Mouse (Mus musculus) forebrain, embryonic 13.5 days (tissue): Measurements from ENCODE around the gene Zfyve9. TPM values are rescaled to one million over a fixed set of nuclear protein-coding genes. Genes with fewer than 3 reads are reported as not detected.

ENCODE experiments used
- ATAC-seq: fragments of 200-750 bp; cut with Nextera tagmentation; 2 replicates; pipeline ENCODE4 v1.8.0; 2017
- H3K27ac ChIP-seq: fragments of 300-500 bp; sonication (generic); 2 replicates; pipeline ENCODE4 v1.5.1; 2015; ENCODE audit warnings: inconsistent platforms, mild to moderate bottlenecking, moderate library complexity
- H3K27me3 ChIP-seq: fragments of 300-500 bp; sonication (generic); 2 replicates; pipeline ENCODE4 v1.6.1; 2015; ENCODE audit warnings: mild to moderate bottlenecking, inconsistent platforms
- H3K36me3 ChIP-seq: fragments of 300-500 bp; sonication (generic); 2 replicates; pipeline ENCODE4 v1.6.1; 2015; ENCODE audit warnings: mild to moderate bottlenecking, inconsistent platforms; ENCODE audit not compliant: poor library complexity, severe bottlenecking
- H3K4me1 ChIP-seq: fragments of 300-500 bp; sonication (generic); 2 replicates; pipeline ENCODE4 v1.6.1; 2015; ENCODE audit warnings: inconsistent platforms
- H3K4me2 ChIP-seq: fragments of 300-500 bp; sonication (generic); 2 replicates; pipeline ENCODE4 v1.6.1; 2015; ENCODE audit warnings: inconsistent platforms, mild to moderate bottlenecking, moderate library complexity
- H3K4me3 ChIP-seq: fragments of 300-500 bp; sonication (generic); 2 replicates; pipeline ENCODE4 v1.5.1; 2015; ENCODE audit warnings: mild to moderate bottlenecking, inconsistent platforms
- H3K9ac ChIP-seq: fragments of 300-500 bp; sonication (generic); 2 replicates; pipeline ENCODE4 v1.6.1; 2015; ENCODE audit warnings: mild to moderate bottlenecking, inconsistent platforms
- H3K9me3 ChIP-seq: fragments of 300-500 bp; sonication (generic); replicated peaks from 2 replicates; pipeline ENCODE4 v1.6.1; 2016; ENCODE audit warnings: inconsistent platforms
- WGBS: fragments of 180-500 bp; shearing (Covaris S2); methylation state at CpG from one replicate; pipeline ENCODE4 v1.1.7; 2015; 5-methylcytosine and 5-hydroxymethylcytosine counted together
- polyA plus RNA-seq: library from polyadenylated mRNA; unstranded; fragments of >200 nt; fragmentation: Nextera tagmentation; extraction: Ambion mirVana; gene quantifications from 2 replicates; pipeline ENCODE4 v1.2.1, GENCODE M21; 2015

The Zfyve9 gene
- polyA plus RNA-seq, 1 experiment from 2014 or later, result 5.4 TPM

DNA sequence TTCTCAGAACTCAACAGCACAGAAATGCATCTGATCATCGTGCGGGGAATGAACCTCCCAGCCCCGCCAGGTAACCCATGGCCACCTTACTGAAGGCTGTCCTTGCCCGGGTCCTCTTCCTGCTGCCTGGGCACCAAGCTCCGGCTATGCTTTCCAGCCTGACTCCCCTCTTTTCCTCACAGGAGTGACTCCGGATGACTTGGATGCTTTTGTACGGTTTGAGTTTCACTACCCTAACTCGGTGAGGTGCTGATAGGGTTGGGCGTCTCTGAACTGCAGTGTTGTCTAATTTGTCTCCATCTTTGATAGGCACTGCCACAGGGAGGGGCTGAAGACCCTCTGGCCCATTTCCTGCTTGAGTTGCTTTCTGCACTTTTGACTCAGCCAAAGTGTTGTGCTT lies 150.5 kb downstream of the Zfyve9 start:
- Histone ChIP-seq H3K27ac (no peak overlapping the region), H3K9ac (no peak overlapping the region), H3K4me2 (no peak overlapping the region), H3K9me3 (no peaks in the 10 kb centered on the region), H3K4me3 (no peak overlapping the region), H3K4me1 (no peaks in the 10 kb centered on the region), H3K27me3 (no peaks in the 10 kb centered on the region), H3K36me3 (peaks cover 97% of the 10 kb centered on the region)
- no peak for ATAC-seq
- WGBS, result 92% methylated on average over 9 of the region's 9 CpGs

DNA sequence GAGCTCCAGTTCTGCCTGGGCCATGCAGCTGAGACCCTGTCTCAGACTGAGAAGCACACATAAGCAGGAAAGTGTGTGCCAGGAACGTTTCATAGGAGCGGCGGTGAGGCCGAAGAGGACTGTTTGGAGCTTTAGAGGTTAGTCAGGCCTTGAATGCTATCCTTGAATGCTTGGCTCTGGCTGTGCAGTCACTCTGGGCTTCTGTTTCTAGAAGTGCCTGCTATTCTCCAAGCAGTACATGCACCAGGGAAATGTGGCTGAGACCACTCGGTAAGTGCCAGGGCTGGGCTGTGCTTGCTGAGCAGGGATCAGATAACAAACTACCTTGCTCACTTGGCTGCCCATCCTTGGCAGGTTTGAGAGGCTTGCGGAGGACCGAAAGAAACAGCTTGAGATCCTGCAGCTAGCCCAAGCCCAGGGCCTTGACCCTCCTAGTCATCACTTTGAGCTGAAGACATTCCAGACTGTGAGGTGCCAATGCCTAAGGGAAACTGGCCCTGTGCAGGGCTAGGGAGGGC lies 151.2 kb downstream of the Zfyve9 start:
- H3K4me2 ChIP-seq, result no peak overlapping the region
- ATAC-seq, result no peak
- WGBS, result 84% methylated on average over 7 of the region's 7 CpGs
- H3K9me3 ChIP-seq, result no peaks in the 10 kb centered on the region
- H3K36me3 ChIP-seq, result peaks cover 96% of the 10 kb centered on the region
- H3K4me3 ChIP-seq, result no peak overlapping the region
- H3K4me1 ChIP-seq, result no peaks in the 10 kb centered on the region
- H3K27ac ChIP-seq, result no peak overlapping the region
- no peak overlapping the region for H3K9ac ChIP-seq
- no peaks in the 10 kb centered on the region for H3K27me3 ChIP-seq

DNA sequence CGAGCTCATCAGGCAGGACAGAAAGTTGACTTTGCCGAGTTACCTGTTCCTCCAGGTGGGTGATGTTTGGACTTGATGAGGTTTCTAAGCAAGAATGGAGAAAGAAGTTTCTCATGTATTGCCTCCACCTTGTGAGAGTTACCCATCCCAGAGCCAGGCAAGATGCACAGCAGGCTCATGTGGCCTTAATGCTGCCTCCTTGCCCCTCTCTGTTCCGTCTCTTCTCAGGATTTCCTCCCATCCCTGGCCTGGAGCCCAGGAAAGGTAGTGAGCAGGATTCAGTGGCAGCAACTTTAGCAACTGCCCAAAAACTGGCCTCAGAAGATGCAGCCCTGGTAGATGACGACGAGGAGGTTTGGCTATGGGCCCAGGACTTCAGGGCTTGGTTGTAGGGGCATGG lies 153.5 kb downstream of the Zfyve9 start:
- Histone ChIP-seq H3K27ac (no peak overlapping the region), H3K9me3 (no peaks in the 10 kb centered on the region), H3K4me2 (no peak overlapping the region), H3K27me3 (no peaks in the 10 kb centered on the region), H3K36me3 (peaks cover 75% of the 10 kb centered on the region), H3K9ac (no peak overlapping the region), H3K4me3 (no peak overlapping the region), H3K4me1 (no peaks in the 10 kb centered on the region)
- WGBS, result 93% methylated on average over 5 of the region's 5 CpGs
- no peak for ATAC-seq

DNA sequence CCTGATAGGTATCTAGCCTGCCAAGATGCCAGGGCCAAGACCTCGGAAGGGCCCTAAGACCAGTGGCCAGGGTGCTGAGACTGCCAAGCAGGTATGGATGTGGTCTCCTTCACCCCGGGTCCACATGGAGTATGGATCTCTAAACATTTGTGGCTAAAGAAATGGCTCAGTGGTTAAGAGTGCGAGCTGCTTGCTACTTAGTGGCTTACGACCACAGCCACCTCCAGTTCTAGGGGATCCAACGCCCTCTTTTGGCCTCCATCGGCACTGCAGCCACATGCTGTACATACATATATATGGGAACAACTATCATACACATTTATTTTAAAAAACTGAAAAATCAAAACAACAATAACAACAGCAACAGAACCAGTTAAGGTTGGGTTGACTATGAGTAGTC lies 159.1 kb downstream of the Zfyve9 start:
- peaks cover 19% of the 10 kb centered on the region for H3K36me3 ChIP-seq
- peaks cover 19% of the 10 kb centered on the region for H3K4me1 ChIP-seq
- H3K27ac ChIP-seq, result no peak overlapping the region
- WGBS, result 97% methylated on average over 6 of the region's 6 CpGs
- no peaks in the 10 kb centered on the region for H3K9me3 ChIP-seq
- ATAC-seq, result no peak
- no peak overlapping the region for H3K4me2 ChIP-seq
- no peak overlapping the region for H3K4me3 ChIP-seq
- no peaks in the 10 kb centered on the region for H3K27me3 ChIP-seq
- H3K9ac ChIP-seq, result no peak overlapping the region

DNA sequence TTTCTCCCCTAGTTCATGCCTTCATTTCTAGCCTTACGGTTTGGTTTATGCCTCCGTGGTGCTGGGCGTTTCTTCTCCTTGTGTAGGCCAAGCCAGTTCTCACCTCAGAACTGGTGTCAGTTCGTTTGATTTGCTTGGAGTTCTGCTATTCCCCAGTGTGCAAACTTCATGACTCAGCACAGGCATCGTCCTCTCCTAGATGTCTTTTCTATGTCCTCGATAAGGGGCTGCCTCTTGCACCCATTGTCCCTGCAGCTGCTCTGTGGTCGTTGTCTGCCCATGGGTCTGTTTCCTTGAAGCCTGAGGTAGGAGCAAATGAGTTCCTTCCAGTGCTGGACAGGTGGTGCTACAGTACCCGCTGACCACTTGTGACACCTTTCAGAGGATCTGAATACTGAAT lies 160.1 kb downstream of the Zfyve9 start:
- H3K4me2 ChIP-seq, result peak overlapping the region; percentile 86
- H3K27ac ChIP-seq, result peak overlapping the region; percentile 84
- 16% methylated on average over 8 of the region's 8 CpGs for WGBS
- H3K9ac ChIP-seq, result peak overlapping the region; percentile 95
- peaks cover 9% of the 10 kb centered on the region for H3K36me3 ChIP-seq
- H3K9me3 ChIP-seq, result no peaks in the 10 kb centered on the region
- peak overlapping the region; percentile 76 for H3K4me3 ChIP-seq
- H3K4me1 ChIP-seq, result peaks cover 19% of the 10 kb centered on the region
- peak; percentile 4; the same call in 1 of the 2 replicates for ATAC-seq
- no peaks in the 10 kb centered on the region for H3K27me3 ChIP-seq

DNA sequence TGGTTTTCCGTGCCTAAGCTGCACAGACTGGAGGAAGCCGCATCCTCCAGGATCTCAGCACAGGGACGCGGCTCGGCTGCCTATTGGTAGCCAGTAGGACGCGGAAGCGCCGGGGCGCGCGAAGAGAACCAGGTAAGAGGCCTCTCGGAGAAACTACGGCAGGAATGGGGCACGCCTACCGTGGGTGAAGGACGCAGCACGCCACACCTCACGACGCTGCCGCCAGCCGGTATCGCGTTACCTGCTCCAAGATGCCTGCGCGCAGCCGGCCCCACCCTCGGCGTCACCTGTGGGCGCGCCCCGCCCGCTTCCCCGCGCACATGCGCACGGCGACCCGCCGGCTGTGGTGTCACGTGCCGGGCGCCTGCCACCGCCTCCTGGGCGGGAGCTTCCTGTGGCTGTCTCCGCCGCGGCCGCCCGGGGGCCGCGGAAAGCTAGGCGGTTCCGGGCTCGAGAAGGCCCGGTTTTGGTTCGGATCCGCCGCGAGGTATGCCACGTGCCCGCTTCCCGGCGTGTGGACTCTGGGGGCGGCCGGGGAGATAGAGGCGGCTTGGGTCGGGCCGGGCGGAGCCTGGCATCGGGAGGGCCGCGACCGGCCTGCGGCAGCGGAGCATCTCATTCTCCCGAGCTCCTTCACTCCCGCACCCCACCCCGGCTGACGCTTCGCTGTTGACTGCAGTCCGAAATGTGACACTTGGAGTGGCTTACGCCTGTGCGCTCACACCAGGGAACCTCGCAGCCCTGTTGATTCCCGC lies 160.8 kb downstream of the Zfyve9 start, which contains the start of gene Cc2d1b:
Gene Cc2d1b, plus strand, starts transcription at position 354 of the 755 bp plus-strand sequence.
- peak; percentile 95 for ATAC-seq
- peaks cover 19% of the 10 kb centered on the region for H3K4me1 ChIP-seq
- under 1% methylated on average over 78 of the region's 86 CpGs for WGBS
- no peaks in the 10 kb centered on the region for H3K9me3 ChIP-seq
- H3K9ac ChIP-seq, result peak within 1 kb of the TSS; percentile 95
- peak within 1 kb of the TSS; percentile 86 for H3K4me2 ChIP-seq
- peak within 1 kb of the TSS; percentile 84 for H3K27ac ChIP-seq
- no peaks in the 10 kb centered on the region for H3K27me3 ChIP-seq
- peak within 1 kb of the TSS; percentile 76 for H3K4me3 ChIP-seq
- H3K36me3 ChIP-seq, result peaks cover 2% of the 10 kb centered on the region

DNA sequence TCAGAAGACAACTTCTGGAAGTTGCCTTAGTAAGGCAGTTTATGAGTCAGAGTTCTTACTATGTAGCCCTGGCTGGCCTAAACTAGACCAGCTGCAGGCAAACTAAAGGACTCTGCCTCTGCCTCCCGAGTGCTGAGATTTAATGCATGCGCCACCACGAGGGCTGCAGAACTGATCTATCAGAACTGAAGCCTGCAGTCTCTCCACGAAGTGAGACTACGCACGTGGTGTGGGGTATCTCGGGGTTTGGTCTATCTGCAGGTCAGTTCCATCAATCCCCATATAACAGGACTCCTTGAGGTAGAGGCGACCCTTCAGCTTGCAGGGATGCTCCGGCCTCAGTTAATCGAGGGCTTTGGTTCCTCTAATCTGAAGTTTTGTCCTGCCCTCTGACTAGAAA lies 161.4 kb downstream of the Zfyve9 start:
- Histone ChIP-seq H3K4me1 (peaks cover 19% of the 10 kb centered on the region), H3K9me3 (no peaks in the 10 kb centered on the region), H3K27ac (peak overlapping the region; percentile 84), H3K9ac (peak overlapping the region; percentile 95), H3K27me3 (no peaks in the 10 kb centered on the region), H3K4me2 (peak overlapping the region; percentile 86), H3K4me3 (peak overlapping the region; percentile 76), H3K36me3 (peaks cover 1% of the 10 kb centered on the region; the same call in 1 of the 2 replicates)
- ATAC-seq, result peak; percentile 52
- 2% methylated on average over 10 of the region's 10 CpGs for WGBS

DNA sequence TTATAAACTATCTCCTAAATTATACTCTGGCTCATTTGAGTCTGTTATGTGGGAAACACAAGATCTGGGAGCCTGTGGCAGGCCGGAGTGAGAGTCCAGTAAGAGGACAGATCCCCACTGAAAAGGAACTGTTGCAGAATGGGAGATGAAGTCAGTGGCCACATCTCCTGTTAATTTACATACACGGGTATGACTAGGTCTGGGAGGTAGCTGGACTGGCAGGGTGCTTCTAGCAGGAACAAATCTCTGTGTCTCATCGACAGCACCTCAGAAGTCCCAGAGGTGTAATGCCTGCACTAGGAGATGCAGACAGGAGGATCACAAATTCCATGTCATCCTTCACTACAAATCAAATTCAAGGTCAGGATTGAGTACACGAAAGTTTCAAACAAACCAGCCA lies 162.0 kb downstream of the Zfyve9 start:
- H3K9me3 ChIP-seq, result no peaks in the 10 kb centered on the region
- peak overlapping the region; percentile 86 for H3K4me2 ChIP-seq
- peak overlapping the region; percentile 76; the same call in 1 of the 2 replicates for H3K4me3 ChIP-seq
- peaks cover 19% of the 10 kb centered on the region for H3K4me1 ChIP-seq
- H3K27ac ChIP-seq, result no peak overlapping the region
- peaks cover 5% of the 10 kb centered on the region; the same call in 1 of the 2 replicates for H3K36me3 ChIP-seq
- H3K27me3 ChIP-seq, result no peaks in the 10 kb centered on the region
- ATAC-seq, result no peak
- WGBS, result 67% methylated on average over 4 of the region's 4 CpGs
- peak overlapping the region; percentile 95 for H3K9ac ChIP-seq

DNA sequence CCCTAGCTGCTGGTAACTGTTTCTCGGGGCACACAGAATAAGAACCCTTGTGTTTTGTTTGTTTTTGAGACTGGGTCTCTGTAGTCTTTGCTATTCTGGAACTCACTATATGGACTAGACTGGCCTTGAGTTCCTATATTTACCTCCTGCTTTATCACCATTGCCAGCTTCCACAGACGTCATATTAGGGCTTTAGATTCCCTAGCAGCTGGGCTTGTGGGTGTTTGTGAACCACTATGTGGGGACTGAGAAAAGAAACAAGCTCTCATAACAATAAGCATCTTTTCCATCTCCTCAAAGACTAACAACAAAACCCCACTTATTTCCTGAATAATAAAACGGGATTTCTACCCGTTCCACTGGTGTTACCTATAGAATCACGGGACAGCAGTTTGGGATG lies 169.7 kb downstream of the Zfyve9 start:
- peaks cover 25% of the 10 kb centered on the region for H3K36me3 ChIP-seq
- no peak overlapping the region for H3K4me2 ChIP-seq
- H3K9me3 ChIP-seq, result no peaks in the 10 kb centered on the region
- H3K27me3 ChIP-seq, result no peaks in the 10 kb centered on the region
- no peak overlapping the region for H3K27ac ChIP-seq
- no peak overlapping the region for H3K4me3 ChIP-seq
- 88% methylated on average over 5 of the region's 5 CpGs for WGBS
- H3K9ac ChIP-seq, result no peak overlapping the region
- H3K4me1 ChIP-seq, result no peaks in the 10 kb centered on the region
- no peak for ATAC-seq

DNA sequence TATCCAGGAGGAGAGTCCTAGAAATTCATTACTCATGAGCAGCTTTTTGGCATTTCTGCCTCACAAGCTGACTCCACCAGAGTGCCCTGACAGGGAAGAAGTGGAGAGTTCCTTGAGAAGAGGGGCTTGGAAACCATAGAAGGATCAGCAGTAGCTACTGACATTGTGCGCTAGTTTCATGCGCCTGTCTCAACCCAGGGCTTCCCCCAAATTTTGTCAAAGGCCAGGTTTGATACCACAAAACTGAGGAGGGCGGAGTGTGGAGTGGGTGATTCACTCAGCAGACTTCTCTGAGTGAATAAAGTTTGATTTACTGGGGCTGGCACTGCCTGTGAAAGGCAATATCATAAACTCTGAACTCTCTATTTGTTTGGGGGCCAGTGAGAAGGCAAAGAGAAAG lies 171.9 kb downstream of the Zfyve9 start:
- 95% methylated on average over 3 of the region's 3 CpGs for WGBS
- no peaks in the 10 kb centered on the region for H3K4me1 ChIP-seq
- no peak overlapping the region for H3K4me3 ChIP-seq
- H3K36me3 ChIP-seq, result peaks cover 40% of the 10 kb centered on the region
- no peak overlapping the region for H3K4me2 ChIP-seq
- no peak overlapping the region for H3K9ac ChIP-seq
- ATAC-seq, result no peak
- H3K27me3 ChIP-seq, result no peaks in the 10 kb centered on the region
- H3K27ac ChIP-seq, result no peak overlapping the region
- no peaks in the 10 kb centered on the region for H3K9me3 ChIP-seq

DNA sequence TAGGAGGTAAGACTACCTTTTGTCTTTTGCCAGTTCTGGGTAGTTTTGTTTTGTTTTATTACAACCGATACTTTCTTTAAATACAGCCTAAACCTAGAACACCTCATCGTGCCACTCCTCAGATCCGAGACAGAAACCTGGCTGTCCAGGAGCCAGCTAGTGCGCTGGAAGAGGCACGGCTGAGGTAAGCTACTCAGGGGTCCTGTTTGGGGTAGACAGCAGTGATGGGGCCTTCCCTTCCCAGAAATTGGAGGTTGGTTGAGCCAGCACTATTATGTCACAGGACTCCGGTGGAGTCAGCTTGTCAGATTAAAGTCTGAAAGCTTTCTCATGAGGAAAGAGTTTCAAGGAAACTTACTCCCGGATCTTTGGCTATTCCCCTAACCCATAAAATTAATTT lies 178.7 kb downstream of the Zfyve9 start:
- no peak for ATAC-seq
- no peaks in the 10 kb centered on the region for H3K27me3 ChIP-seq
- H3K4me2 ChIP-seq, result no peak overlapping the region
- WGBS, result 98% methylated on average over 7 of the region's 7 CpGs
- no peak overlapping the region for H3K27ac ChIP-seq
- no peaks in the 10 kb centered on the region for H3K9me3 ChIP-seq
- H3K36me3 ChIP-seq, result peaks cover 56% of the 10 kb centered on the region
- no peaks in the 10 kb centered on the region for H3K4me1 ChIP-seq
- H3K4me3 ChIP-seq, result no peak overlapping the region
- H3K9ac ChIP-seq, result no peak overlapping the region

DNA sequence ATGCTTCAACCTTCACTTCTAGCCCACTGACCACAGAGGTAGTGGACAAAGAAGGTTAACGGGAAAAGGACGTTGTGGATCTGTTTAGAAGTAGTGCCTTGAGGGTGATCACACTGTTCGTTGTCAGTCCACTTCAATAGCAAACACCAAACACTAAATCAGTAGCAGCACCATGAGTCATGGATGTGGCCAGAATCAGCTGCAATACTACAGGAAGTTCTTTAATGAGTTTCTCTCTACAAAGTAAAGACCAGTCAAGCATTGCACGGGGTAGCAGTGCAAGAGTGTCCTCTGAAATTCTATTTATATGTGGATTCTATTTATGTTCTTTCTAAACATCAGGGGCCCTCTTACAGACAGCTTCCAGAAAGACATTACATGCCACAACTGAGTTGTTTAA lies 182.3 kb downstream of the Zfyve9 start:
- Histone ChIP-seq H3K4me3 (no peak overlapping the region), H3K27ac (no peak overlapping the region), H3K9ac (no peak overlapping the region), H3K9me3 (no peaks in the 10 kb centered on the region), H3K36me3 (peaks cover 27% of the 10 kb centered on the region), H3K4me1 (no peaks in the 10 kb centered on the region), H3K4me2 (no peak overlapping the region), H3K27me3 (no peaks in the 10 kb centered on the region)
- no peak for ATAC-seq
- 94% methylated on average over 4 of the region's 4 CpGs for WGBS
